Mouse (Mus musculus): ENCODE data around the gene Ralgds.
A peak's percentile ranks its signal among the peaks of the same experiment; 100 is the strongest.

The Ralgds gene

DNA sequence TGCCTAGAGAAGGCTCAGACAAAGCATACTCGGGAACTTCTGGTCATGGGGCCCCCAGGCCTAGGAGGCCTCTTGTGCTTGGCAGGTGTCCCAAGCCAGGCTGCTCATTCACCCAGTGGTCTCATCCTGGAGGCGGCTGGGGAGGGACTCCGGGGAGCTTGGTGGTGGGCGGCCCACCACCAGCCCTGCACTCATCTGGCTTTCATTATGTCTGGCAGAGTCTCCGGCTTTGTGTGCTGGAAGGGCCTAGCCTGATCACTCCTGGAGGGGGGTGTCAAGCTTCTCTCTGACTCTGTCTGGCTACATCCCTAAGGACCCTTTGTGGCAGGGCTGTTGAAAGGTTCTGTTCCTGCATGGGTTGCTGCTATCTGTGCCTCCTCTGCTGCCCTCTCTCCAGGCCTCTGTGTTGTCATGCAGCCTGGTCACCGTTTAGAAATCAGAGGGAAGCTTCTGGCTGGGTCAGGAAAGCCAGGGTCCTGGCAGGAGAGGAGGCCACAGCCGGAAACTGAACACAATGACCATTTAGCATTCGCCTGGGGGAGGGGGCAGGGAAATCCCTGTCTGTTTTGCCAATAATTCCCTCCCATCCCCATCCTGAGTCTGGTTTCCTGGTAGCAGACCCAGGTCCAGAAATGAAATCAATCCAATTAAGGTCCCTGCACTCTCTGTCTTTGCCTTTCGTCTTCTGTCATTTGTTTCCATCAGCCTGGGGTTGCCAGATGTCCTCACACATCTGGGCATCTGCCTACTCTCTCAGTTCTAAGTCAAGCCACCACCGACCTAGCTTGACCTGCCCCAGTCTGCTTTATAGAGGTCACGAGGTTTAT lies 21.7 kb downstream of the Ralgds start:
- no peak for DNase-seq

DNA sequence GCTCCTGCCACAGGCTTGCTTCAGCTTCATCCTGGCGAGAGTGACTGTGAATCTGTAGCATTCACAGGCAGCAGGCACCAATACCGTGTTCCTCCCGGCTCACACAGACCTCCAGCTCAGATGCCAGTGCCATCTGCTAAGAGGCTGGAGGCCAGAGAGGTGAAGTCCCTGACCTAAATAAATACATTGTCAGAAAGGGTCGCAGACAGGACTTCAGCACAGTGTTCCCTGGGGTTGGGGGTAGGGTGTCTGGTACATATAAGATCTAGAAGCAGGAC lies 22.3 kb downstream of the Ralgds start:
- DNase-seq: no peak

DNA sequence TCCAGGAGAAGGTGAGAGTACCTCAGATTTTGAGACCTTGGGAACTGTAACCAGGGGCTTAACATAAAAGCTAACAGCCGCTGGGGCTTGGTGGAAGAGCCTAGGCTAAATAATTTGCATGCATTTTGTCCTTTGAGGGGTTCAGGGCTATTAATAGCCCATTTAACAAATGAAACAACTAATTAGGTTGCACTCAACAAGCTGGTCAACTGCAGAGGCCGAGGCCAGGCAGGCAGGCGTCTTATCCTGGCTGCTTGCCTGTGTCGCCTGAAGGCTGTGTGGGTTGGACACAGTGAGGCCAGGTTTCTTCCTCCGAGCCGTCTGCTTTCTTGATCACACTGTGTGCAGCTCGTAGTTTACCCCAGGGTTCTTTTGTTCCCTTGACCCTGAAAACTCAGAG lies 22.7 kb downstream of the Ralgds start:
- DNase-seq: peak; percentile 72

DNA sequence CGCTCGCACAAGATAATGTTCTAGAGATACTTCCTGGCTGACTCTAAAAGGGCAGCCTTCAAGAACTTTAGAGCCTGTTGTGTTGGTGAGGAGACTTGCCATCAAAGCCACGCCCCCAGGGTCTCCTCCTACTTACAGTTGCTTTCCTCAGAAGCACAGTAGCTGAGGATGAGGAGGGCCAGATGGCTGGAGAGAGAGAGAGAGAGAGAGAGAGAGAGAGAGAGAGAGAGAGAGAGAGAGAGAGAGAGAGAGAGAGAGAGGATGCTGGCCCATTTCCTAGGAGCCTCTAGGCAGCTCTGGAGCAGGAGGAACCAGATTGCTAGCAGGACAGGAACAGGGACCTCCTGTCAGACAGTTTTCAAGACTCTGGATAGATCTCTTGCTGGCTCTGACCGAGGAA lies 23.2 kb downstream of the Ralgds start:
- no peak for DNase-seq

DNA sequence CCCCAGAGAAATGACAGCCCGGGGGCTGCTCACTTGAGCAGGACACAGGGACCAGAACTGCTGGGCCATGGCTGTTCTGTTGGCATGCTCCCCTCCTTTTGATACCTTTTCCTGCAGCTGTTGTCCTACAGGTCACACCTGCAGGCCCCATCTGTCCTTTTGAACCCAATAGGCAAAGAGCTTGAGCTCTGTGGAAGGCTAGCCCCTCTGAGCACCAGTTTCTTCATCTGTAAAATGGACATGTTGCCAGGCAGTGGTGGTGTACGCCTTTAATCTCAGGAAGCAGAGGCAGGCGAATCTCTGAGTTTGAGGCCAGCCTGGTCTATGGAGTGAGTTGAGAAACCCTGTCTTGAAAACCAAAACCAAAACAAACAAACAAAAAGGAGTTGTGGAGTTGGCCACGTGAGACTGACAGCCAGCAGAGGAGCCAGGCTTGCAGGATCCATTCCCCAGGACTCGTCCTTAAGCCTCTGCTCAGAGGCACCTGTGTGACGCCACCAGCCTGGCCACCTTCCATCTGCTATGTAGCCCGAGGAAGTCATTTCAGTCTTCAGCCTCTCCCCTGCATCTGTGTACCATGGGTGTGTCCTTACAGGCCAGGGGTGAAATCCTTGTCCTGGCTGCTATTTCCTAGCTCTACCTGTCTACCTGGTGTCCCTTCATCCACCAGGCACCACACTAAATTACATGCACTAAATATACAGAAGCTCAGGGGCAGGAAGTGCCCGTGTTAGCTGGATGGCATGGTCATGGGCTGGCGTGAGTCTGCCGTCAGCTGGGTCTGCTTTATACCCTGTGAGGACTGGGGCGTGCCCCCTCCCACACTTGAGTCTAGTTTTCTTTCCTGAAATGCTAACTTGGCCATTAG lies 24.1 kb downstream of the Ralgds start:
- DNase-seq: no peak

DNA sequence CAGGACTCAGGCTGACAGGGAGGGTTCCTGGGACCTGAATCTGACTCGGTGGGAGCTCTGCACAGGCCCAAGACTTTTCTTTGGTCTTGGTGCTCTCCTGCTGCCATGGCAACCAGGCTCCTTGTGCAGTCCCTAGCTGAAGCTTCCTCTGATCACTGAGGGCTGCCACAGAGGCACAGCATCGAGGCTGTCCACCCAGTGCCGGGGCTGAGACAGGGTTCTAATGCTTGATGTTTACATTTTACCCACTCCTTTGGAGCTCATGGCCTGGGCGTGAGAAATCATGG lies 24.7 kb downstream of the Ralgds start:
- no peak for DNase-seq

DNA sequence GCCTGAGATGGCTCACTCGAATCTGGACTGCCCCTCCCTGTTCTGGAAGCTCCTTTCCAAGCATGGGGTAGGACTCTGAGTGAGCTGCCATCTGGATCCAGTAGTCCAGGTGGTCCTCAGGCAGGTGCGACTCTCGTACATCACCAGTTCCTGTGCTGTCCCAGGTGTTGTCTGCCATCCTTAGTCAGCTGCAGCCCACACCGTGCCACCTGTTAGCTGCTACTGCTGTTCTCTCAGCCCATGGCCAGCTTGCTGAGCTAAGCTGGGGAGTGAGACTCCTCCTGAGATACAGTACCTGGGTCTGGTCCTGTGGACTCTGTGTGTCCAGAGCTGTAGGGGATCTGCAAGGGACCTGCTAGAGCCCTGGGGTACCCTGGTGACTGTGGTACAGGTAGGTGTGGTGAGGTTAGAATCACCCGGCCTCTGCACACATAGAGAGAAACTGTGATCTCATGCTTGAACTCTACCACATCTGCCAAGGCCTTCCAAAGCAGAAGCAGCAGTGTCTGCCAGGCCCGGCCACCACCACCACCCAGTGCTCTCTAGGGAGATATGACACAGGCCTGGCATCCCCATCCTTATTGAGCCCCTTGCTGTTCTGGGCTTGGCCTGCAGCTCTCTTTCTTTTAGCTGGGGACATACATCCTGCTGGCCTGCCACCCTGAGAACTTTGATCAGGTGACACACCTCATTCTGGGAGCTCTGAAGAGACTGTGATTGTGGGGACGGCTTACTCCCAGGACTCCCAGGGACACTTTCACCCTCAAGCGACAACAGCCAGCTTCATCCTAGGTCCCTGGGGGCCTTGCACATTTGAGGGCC lies 25.3 kb downstream of the Ralgds start:
- no peak for DNase-seq

DNA sequence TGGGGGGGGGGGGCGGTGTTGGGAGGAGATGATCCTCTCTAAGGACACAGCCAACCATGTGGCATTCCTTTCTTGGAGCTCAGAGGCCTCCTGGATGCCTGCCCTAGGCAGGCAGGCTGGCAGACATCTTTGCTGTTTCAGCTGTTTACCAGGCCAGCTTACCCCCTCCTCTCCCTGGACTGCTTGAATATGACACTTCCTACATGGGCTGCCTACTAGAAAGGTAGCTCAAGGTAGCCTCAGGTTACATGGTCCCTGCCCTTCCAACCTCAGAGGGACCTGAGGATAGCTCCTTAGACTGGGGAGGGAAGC lies 25.8 kb downstream of the Ralgds start:
- no peak for DNase-seq

DNA sequence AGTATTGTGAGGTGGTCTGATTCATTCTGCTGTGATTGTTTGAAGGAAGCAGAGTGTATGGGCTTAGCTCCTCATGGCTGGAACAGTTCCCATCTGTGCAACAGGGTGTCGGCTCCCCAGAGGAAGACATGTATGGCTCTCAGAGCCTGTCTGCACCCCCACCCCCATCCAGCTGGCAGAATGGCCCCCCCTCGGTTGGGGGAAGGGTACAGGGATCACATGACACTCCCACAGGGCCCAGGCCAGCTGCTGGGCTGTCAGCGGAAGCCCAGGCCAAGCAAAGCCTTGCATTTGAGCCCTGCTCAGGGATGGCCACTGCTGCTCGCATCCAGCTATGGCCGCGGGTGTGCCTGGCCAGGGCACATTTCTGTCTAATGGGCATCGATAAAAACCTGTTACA lies 26.3 kb downstream of the Ralgds start:
- peak; percentile 93 for DNase-seq

DNA sequence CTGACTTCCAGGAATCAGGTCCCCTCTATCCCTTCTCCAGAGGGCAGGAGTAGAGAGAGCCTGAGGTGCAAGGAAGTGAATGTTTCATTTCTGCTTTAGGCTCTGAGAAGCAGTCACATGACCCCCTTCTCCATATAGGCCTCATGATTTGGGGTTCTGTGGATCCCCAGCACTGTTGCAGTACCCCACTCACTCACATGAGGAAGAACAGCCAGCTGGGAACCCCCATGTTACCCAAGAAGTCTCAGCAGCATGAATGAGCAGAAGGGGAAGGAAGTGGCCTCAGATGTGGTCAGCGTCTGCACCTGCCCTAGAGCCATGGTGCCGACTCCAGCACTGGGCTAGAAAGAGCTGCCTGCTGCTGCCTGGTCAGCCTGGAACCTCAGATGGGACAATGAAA lies 27.0 kb downstream of the Ralgds start:
- DNase-seq: peak; percentile 72

DNA sequence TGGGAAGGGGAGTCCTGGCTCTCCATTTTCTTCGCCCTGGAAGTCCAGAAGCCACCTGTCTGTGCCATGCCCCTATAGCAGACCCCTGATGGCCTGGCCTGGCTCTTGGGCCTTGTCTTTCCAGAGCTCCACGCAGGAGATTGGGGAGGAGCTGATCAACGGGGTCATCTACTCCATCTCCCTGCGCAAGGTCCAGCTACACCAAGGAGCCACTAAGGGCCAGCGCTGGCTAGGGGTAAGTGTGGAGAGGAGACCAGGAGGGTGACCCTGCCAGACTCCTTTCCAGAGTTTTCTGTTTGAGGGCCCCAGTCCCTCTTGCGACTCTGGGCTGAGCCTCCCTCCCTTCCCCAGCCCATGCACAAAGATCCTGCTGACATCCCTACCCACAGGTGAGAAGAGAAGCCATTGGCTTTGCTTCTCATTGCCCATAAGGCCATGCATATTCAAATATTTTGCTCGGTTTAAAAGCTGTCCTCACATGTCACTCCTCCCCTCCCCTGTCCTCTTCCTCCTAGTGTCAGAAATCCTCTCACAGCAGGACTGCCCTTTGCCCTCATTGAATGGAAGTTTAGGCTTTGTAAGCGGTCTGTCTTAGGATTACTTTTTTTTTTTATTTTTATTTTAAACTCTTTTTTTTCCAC lies 27.8 kb downstream of the Ralgds start:
- no peak for DNase-seq

DNA sequence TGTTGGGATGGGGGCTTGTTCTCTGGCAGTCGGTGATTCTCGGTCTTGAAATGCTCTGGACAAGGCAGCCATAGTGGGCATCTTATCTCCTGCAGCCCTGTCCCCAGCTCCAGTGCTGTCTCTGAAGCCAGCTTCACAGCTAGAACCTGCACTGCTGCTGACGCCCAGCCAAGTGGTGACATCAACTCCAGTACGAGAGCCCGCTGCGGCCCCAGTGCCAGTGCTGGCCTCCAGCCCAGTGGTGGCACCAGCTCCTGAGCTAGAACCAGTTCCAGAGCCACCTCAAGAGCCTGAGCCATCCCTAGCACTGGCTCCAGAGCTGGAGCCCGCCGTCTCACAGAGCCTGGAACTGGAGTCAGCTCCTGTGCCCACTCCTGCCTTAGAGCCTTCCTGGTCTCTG lies 31.0 kb downstream of the Ralgds start:
- DNase-seq: no peak

DNA sequence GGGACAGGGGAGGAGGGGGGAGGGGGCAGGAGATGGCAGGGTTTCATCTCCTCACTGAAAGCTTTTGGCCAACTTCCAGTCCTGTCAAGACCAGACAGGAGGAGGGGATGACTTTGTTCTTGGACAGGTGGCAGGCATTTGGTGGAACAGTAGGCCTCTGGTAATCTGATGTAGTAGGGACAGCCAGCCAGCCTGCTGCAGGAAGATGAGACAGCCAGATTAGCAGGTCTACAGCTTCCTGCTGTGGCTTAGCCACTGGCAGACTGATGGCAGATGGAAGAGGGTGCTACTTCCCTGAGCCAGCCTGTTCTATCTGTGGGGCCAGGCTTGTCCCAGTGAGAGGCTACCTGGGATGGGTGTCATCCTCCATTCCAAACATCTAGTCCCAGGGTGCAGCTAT lies 33.1 kb downstream of the Ralgds start:
- no peak for DNase-seq

DNA sequence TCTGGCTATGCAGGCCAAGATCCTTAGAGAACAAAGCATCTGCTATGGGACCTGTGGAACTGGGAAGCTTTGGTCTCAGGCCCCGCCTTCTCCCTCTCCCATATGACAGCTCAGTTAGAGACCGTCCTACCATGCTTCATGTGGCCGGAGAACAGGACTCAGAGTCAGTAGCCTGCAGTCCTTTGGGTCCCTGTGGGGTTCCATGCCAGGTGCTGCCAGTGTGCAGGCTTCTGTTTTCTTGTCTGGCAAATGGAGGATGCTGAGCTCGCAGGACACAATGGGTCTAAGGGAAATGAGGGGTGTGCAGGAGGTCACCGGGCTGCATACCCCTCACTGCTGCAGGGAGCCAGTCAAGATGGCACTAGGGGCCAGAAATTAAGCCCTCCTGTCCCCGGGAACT lies 33.6 kb downstream of the Ralgds start:
- no peak for DNase-seq

DNA sequence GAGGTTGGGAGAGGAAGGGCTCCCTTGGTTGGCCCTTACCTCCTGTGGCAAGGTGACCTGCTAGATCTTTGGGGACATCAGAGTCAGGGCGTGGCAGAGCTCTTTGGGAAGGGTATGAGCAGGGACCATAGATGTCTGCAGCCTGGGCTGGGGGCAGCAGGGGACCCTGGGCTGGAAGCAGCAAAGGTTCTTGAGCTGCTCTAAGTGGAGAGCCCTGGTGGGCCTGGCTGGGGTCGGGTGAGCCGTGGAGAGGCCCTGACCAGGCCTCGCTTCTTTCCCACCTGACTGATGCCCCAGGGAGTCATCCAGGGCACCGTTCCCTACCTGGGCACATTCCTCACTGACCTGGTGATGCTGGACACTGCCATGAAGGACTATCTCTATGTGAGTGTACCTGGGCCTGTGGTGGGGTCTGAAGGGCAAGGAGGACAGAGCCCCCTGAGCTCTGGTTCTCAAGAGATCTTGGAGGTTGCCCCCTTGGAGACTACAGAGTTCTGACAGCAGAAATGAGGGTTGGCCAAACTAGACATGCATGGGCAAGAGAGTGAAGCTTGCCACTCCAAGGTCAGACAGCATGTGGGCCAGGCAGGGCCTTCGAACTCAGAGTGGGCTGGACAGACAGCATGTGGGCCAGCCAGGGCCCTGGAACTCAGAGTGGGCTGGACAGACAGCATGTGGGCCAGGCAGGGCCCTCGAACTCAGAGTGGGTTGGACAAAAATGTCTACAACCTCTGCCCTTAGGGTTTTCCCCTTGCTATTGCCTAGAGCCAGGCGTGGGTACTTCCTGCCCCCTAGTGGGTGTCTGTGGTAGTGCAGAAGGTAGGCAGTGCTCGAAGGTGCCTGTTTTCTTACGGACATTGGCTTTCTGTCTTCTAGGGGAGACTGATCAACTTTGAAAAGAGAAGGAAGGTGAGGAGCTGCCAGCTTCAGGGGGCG lies 34.6 kb downstream of the Ralgds start:
- DNase-seq: peak; percentile 75

DNA sequence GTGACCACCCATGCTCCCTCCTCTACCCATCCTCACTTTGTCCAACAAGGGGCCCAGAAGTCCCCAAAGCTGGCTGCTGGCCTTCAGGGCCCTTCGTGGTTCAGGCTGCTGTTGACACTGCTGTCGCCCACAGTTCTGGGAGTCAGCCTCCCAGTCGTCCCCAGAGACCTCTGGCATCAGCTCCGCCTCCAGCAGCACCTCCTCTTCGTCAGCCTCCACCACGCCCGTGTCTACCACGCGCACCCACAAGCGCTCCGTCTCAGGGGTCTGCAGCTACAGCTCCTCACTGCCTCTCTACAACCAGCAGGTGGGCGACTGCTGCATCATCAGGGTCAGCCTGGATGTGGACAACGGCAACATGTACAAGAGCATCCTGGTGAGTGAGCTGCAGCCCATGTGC lies 36.2 kb downstream of the Ralgds start:
- no peak for DNase-seq

DNA sequence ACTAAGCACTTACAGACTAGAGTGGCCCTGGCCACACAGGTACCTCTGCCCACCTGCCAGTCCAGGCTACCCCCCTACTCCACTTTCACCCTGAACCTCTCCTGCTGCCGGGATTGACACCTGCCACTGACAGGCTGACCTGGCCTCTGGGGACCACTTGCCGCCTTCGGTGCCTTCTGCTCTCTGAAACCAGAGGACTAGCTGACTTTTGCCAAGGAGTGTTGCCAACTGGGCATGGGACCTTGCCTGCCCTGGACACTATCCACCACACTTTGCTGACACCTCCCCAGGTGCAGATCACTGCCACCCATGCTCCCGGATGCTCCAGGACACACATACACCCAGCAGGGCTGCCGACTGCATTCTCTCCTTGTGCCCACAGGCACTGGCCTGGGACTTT lies 39.4 kb downstream of the Ralgds start:
- no peak for DNase-seq

DNA sequence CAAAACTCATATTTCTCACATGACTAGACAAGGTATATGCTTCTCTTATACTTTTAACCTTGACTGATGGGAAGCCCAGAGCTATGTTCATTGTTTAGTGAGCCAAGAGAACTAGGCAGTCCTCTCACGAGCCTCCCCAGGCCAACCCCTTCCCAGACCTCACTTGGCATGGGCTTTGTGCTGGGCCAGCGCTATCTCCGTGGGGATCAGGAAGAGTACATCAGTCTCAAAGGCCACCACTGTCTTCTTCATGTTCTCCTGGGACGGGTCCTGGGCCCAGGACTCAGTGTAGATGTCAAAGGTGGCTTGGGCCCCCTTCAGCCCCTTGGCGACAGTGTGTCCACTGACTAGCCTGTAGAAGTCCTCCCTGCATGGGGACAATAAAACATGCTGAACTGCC lies 44.5 kb downstream of the Ralgds start:
- DNase-seq: no peak

DNA sequence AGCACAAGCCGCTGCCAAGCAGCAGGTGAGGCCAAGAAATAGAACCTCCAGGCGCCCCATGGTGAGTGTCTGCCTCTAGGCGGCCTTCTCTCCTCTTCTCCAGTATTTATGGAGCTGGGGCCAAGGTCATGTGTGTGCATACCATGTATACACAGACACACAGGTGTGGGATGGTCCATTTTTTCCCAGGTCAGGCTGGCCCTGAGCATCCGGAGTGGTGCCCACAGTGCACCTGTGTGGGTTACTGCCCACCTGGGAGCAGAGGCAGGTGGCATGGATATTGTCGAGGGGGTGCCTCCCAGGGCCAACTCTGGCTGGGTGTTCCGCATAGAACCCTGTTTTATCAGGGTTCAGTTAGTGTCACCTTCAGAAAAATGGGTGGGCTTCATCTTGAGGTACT lies 50.4 kb downstream of the Ralgds start, which contains the start of gene Cel:
Cel (minus strand) TSS at position 101 of the 400 bp plus-strand sequence.
- no peak for DNase-seq

DNA sequence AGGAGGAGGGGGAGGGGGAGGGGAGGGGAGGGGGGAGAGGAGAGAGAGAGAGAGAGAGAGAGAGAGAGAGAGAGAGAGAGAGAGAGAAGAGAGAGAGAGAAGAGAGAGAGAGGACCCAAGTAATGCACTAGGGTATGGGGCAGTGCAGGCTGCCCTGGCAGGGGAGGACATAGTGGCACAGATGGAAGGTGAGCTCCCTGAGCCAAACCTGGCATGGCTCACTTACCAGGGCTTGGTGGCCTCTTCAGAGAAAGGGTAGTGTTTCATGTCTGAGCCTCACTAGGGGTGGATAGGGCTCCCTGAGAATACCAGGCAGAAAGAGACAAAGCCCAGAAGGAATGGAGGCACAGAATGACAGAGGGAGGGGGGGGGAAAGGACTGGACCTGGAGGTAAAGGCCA lies 50.9 kb downstream of the Ralgds start:
- DNase-seq: no peak

DNA sequence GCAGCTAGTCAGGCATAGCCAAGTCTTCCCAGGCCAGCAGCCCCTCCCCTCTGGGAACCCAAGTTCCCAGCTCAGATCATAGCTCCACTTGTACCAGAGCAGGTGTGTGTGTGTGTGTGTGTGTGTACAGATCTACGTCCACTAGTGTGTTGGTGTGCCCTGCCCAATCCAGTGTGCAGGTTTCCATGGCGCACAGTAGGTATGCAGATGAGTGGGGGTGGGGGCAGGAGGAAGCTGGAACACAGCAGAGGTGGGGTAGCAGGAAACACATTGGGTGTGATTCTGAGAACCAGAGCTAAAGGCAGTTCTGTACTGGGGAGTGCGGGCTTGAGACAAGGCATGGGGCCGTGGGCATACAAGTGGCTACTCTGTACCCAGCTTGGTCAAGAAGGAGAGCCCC lies 51.5 kb downstream of the Ralgds start:
- DNase-seq: no peak

DNA sequence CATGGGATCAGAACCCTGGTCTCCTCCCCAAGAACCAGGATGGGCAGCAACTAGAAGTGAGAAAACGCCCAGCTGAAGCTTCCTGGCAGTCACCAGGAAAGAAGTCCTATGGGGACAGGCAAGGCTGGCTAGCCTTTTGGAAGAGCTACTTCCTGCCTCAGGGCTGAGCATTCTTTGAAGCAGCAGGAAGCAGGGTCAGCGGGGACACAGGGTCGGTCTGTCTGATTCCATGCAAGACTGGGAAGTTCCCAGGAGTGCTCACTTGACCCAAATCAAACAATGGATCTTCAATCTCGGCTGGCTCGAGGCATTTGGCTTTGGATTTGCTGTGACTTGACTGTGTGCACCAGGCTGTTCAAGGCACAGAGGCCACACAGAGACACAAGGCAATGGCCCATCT lies 53.6 kb downstream of the Ralgds start:
- DNase-seq: no peak

All from layer of hippocampus, adult 9-11 months (tissue).